Mouse (Mus musculus) bone marrow, adult 2 months (tissue): ENCODE measurements around the gene Chrna5.

Experiments used
- CTCF ChIP-seq: fragments of 200-500 bp; IDR thresholded peaks from 2 replicates; pipeline ENCODE4 v1.5.1; 2011; ENCODE audit warnings: low read length, control low read depth; ENCODE audit not compliant: control insufficient read depth, insufficient read depth
- POLR2A ChIP-seq: fragments of 200-500 bp; IDR thresholded peaks from 2 replicates; pipeline ENCODE4 v1.6.1; 2011; ENCODE audit warnings: low read depth, mild to moderate bottlenecking, control low read depth, low read length, borderline replicate concordance; ENCODE audit not compliant: control insufficient read depth

DNA sequence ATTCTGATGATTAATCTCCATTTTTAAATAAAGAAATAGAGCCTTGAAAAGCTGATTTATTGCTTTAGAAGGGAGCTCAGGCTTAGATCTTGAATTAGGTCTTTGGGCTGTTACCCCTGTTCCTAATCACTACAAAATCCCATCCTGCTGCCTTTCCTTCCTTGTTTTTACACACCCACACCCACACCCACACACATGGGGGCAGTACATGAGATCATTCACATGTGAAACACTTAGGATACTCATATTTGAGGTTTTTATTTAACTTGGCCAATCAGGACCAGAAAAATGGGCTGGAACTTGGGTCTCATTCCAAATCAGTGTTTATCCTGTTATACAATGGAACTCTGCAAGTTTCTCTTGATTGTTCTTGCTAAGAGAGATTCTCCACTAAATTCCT, 31.2 kb upstream of the Chrna5 start:
- no peak for TF ChIP-seq CTCF
- no peak for TF ChIP-seq POLR2A
